Mouse (Mus musculus) cerebellum, postnatal 14 days (tissue): Measurements from ENCODE around the gene Prkce.

ENCODE experiments used
- DNase-seq, 2 experiments: peaks; one replicate each; pipeline ENCODE4 v3.0.0; 2021; ENCODE audit warnings: mixed read lengths in 2 of 2

The Prkce gene

DNA sequence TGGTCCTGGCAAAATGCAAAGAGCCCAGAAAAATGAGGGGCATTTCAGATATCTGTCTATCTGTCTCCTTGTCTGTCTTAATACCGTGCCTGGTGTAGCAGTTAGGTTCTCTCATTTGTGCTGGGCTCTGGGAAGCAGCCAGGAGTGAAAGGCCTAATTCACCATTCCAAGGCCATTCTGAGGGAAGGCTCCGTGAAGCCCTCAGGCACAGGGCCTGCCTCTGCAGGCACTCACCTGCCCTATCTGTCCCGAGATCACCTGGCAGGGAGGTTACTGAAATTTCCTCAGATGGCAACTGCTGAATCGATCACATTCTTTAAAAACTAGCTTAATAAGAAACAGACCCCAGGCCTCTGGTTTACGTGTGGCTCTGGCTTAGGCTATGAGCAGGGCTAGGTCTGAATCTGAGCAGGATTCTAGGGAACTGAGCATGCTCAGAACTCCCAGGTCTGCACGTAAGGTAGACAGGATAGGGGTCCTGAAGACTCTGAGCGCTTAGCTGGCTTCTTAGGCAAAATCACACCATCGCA lies 326.4 kb downstream of the Prkce start:
- DNase-seq = no peak

DNA sequence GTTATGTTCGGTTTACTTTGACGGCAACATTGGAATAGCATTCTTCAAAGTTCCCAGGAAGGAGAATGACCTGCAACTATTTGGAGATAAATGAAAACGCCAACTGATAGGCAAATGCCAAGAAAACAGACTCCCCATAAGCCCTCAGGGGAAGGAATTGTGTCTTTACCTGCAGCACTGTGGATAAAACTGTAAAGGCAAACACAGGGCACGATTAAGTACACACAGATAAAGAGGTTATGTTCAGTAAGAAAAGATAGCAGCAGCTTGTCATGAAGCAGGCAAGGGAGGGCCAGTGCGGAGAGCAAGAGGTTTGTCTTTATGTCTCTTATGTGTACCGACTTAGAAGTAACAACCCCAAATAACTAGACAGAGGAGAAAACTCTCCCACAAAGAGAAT lies 326.9 kb downstream of the Prkce start:
- no peak for DNase-seq

DNA sequence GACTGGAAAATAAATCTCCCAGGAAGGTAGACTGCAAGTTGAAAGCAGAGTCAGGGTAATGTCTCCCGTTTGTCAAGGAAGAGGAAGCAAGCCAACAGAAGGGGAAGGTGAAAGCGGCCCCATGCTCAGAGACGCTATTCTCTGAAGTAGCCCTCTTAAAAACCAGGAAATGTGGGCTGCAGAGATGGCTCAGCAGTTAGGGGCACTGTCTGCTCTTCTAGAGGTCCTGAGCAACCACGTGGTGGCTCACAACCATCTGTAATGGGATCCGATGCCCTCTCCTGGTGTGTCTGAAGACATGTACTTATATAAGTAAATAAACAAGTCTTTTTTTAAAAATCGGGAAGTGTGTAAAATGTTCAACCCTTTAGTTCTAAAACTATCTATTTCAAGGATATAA lies 327.3 kb downstream of the Prkce start:
- no peak for DNase-seq

DNA sequence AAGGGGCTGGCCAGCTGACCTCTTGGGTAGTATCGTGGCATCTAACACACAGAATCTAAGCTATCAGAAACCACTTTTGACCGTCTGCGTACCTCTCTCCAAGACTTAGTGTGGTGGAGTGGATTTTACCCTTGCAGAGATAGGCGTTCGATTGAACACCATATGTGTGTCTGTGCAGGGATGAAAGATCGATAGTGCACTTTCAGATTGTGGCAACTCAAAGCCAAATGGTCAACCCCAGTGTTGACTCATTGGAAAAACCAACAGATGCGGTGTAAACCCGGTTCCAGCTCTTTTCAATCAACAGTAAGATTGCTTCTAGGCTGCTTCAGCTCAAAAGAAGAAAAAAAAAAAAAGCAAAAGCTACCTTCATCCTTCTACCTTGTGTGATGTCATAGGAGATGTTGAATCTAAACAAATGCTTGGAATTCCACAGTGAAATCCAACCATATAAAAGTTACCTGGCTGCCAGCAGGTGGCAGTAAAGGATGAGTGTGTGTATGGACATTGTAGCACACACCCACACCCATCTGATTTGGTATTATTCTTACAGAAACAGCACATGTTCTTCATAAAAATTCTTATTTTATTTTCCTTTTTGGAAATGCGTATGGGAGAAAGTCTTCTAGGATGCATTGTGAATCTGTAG lies 328.7 kb downstream of the Prkce start:
- DNase-seq = peak; percentile 71 to 74

DNA sequence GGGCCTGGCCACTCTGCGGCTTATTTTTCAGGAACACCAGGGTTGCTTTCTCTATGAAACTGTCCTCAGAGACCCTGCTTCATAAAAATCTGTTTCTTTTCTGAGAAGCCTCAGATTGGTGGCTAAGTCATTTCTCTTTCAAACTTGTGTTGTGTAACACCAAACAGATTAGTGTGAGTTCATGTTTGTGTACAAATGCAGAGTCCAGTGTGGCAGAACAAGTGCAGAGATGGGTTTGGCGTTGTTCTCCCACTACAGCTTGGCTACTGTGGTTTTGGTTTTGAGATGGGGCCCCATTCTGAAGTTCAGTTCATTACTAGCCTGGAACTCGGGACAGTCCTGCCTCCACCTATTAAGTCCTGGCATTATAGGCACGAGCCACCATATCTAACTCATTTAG lies 329.7 kb downstream of the Prkce start:
- DNase-seq = no peak

DNA sequence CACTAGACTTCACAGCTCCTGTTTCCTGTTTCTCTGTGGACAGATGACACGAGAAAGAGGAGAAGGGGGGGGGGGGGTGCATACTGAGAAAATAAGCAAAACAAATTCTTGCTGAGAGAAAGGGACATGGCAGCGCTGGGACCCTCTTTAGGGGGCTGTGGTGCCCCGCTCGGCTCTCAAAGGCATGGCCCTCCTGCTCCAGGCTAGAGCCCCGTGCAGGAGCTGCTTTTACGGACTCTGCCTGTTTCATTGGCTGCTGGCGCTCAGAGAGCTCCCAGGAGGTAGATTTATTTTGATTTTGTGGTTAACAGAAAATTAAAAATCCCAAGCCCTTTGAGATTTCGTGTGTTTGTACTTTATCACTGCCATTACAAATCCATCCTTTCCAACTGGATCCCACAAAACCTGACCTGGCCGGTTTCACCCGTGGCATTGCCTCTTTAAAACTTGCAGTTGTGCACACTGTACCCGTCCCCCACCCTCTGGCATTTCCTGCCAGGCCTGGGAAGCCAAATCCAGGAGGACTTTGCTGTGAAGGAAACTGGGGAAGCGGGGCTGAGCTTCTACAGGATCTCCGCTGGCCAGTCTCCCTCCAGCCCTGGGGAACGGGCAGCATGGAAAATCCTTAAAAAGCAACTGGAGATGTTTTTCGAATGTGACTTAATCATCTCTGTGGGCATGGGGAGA lies 331.9 kb downstream of the Prkce start:
- no peak for DNase-seq

DNA sequence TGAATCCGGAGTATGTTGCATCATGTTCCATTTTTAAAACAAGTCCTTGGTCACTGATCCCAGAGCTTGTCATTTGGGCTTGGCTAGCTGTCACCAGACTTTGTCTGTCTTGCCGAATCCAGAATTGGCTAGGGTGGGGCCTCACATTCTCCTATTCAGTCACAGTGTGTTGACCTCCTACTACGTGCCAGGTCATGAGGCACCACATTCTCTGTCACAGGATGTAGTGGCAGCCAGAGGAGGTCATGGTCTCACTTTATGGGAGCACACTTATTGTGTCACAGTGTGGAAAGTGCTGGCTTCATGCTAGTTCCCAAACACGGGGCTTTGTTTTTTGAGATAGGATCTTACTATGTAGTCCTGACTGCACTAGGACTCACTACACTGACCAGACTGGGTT lies 333.8 kb downstream of the Prkce start:
- DNase-seq = no peak

DNA sequence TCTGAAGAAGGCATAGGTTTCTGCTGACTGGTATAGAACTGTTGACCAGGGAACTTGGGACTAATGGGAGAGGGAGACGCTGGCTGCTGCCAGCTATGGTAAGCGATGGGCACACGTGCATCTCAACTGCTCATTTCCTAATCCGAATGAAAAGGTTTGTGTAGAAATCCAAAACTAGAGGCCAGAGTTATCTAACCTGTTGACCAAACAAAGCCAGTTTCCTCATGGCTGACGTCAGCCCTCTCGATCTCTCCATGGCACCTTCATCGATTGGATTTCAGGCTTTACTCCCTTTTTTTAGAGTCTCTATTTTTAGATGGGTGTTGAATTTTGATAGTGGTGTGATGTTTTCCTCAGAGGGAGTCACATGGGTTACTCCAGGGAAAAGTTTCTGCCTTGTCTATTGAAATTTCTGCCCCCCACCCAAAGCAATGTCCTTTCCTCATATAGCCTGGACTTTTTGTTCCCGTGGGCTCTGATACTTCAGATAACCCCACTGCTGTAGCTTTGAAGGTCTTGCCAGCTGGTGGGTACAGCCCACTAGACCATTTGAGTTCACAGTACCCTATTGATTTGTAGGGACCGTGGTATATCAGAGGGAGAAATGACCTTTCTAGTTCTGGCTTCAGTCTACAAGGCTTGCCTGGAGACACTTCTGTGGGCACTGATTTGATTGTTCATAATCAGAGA lies 335.8 kb downstream of the Prkce start:
- no peak for DNase-seq

DNA sequence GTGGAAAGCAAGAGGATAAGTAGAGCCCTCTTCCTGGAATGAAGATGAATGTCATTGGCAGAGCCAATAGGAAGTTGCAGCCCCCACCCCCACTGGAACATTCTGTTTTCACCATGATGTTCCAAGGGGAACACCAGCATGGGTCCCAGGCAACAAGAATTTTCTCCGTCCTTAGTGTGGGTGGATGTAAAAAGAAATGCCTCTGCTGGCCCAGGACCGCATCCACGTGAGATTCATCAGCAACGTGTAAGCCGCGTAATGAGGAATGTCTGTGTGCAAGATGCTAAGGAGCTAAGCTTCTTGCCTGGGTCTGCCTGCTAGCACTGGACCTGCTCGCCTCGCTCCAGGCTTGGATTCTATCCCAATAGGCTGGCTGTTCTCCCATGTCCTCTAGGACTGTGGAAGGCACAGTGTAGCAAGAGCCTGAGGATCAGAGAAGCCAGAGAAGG lies 337.6 kb downstream of the Prkce start, which contains the start of gene Gm10309:
Gm10309 (minus strand) TSS at position 50 of the 449 bp plus-strand sequence.
- DNase-seq = peak; percentile 94

DNA sequence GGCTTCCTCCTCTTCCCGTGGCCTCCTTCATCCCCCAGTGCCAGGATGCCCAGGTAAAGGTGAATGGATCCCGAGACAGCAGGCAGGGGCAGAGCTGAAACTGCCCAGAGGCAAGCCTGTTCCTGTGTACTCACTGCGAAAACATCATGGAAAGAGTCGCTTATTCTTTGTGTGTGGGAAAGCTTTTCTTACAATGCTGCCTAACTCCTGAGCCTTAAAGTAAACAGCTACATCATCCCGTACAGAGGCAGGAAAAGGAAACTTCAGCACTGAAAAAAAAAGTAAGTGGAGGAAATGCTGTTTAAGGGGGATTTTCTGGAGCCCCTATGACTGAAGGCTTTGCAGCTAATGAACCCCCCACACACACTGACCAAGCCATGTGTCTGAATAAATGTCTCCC lies 339.3 kb downstream of the Prkce start:
- no peak for DNase-seq

DNA sequence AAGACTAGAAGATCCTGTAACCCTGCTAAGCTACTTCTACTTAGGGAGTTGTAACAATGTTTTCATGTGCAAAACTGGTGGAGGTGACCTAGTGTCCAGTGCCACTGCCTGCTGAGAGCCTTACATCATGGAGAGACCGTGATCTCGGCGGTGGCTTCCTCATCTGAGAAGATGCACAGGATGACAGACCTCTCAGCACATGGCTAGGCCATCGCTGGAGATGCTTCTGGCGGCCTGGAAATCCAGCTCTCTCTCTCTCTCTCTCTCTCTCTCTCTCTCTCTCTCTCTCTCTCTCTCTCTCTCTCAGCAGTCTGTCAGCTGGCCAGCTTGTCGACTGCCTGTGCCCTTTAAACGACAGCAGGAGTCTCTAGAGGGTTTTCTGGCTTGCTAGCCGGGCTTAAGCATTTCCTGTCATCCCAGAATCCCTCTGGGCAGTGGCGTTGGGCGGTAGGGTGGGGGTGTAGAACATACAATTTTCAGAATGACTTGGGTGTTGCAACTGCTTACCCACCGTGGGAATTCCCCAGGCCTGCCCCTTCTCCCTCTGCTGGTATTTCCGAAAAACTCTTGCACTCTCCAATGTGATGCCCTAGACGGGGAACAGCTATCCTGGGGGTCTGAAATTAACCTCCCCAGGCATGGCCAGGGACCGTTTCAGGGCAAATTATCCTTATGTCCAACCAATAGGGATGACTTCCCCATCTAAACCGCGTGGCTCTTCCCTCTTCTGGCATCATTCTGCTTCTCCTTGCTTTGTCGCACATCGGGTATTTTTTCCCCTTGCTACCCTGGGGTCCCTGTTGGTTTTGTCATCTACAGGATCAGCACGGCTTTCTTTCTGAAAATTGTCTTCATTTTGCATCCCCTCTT lies 340.0 kb downstream of the Prkce start:
- DNase-seq = peak in 1 of 2 experiments; percentile 33

DNA sequence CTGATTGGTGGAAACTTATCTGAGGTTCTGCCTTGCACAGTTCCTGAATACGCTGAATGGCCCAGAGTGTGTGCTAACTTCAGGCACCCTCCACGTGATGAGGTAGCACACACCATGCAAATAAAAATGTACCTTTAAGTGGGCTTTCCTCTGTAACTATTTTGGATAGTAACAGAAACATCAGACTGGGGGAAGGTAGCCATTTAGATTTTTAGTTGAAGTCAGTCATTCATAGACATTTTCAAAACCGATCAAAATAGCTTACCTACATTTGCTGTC lies 340.6 kb downstream of the Prkce start:
- no peak for DNase-seq

DNA sequence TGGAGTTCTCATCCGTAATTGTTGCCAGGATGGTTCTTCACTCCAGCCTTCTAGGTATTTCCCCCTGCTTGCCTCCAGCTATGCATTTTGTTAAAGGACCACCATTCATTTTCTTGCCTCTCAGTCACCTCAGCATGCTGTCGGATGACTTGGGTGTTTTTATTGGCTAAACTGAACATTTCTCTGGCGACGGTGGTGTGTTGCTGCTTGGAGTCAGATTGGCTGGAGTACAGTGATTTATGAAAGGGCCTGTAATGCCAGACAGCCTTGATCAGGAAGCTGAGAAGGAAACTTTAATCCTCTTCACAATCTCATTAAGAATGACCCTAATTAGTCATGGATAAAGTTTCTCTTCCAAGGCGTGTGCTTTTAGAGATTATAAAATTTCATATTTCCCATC lies 342.3 kb downstream of the Prkce start:
- DNase-seq = no peak

DNA sequence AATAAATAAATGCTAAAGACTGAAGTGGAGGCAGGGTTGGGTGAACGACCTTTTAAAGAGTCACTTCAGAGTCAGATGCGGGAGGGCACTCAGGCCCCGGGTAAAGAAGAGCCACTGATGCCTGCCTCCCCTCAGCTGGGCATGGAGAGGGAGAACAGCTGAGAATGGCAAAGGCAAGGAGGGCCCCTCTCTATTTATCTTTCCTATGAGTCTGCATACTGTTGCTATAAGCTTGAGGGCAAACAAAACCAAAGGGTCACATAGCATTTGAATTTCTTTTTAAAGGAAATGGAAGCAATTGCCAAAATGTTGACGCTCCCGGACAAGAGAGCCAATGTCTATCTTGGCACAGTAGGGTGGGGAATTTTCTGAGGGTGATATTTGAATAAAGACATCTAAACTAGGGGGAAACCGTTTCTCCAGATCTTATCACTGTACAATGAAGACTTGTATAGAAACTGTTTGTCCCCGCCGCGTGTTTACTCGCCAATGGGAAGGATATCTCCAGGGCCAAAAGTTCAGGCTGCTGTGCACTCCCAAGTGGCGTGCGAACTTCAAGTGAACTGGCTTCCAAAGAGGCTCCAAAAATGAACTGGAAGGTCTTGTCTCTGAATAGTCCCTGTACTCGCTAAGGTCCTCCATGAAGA lies 347.5 kb downstream of the Prkce start:
- no peak for DNase-seq

DNA sequence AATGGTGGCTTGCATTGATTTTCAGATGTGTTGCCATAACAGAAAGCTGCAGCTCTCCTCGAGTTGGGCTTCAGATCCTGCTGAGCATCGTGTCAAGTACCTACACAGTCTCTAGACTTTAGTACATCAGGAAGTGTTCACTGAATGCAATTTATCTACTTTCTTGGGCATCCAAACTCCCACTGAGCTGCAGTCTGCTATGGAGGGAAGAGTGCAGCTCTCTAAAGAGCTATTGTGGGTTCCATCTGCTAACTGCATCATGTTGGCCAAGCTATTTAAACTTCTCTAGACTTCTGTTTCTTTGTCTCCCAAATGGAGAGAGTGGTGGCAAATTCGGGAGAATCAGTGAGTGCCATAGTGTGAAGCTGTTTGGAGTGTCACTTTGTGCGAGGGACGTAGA lies 349.0 kb downstream of the Prkce start:
- peak in 1 of 2 experiments; percentile 28 for DNase-seq

DNA sequence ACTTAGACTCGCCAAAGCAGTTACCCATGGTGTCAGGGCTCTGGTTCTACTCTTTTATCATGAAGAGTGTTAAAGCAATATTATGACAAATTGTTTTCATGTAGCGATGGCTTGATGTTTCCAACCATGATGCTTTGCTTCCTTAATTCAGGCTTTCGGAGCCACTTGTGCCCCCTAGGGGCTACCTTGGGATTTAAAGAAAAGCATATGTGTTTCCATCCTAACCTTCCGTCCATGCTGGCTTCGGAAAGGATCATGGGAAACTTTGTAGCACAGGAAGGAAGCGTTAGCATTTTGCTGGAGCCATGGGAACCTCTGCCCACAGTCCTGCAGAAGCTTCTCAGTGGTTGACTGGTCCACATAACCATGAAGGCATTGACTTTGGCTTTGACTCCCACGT lies 351.0 kb downstream of the Prkce start:
- DNase-seq = no peak

DNA sequence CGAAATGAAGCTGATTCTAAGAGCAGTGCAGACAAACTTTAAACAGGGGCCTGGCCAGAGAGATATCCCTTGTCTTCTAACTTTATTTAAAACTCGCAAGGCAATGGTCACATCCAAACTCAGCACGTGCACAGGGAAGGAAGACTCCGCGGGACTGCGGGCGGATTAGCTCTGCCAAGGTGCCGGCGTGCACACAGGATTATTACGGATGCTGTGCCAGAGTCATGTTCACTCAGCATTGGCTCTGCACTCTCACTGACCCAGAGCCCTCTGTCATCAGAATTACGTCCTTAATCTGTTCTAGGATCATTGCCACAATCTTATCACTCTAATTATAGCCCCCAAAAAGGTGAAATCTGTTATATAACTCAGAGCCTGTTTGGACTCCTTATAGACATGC lies 353.7 kb downstream of the Prkce start:
- DNase-seq = peak; percentile 64 to 79

DNA sequence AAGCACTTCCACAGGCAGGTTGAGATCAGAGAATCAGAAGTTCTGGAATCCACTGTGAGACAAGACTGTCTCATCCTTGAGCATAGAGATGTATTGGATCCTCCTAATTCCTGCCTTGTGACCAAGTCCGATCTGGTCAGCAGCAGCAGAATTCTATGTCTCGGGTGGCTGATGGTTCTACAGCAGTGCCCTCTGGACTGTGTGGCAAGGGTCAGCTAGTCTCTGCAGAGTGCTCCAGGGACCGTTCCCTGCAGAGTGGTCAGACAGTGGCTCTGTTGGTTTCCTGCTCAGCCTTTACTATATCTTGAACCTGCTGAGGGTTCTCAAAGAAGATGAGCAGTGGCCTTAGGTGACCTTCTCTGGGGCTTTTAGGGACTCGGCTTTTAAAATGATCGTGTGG lies 355.1 kb downstream of the Prkce start:
- DNase-seq = no peak

DNA sequence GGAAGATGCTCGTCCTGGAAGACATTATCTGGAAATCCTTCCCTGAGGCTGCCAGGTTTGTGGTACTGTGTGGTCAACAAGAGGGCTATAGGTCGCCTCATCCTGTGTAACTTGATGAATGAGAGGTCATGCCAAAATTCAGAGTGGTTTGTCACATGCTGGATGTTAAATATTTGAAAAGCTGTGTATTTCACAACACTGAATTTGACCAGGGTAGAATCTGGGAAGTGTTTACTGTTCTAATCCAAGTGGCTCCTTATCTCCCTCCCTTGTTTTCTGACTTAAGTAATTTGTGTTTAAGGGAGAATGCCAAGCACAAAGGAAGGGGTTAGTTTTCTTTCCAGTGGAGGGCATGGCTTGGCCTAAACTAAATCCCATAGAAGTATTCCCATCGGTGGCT lies 355.8 kb downstream of the Prkce start:
- DNase-seq = no peak

DNA sequence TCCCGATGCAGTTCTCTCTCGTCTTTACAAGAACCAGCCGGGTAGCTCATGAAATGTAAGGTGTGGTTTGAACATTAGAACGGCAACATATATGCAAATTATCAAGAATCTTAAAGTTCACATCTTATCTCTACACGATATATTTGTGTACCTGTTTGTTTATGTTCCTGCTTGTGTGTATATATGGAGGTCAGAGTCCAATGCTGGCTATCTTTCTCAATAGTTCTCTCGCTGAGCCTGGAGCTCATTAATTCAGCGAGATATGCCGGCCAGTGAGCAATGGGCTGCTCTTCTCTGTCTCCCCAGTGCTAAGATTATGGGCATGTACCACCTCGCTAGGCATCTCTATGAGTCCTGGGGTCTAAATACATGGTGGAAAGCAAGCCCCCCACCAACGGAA lies 356.3 kb downstream of the Prkce start:
- no peak for DNase-seq

DNA sequence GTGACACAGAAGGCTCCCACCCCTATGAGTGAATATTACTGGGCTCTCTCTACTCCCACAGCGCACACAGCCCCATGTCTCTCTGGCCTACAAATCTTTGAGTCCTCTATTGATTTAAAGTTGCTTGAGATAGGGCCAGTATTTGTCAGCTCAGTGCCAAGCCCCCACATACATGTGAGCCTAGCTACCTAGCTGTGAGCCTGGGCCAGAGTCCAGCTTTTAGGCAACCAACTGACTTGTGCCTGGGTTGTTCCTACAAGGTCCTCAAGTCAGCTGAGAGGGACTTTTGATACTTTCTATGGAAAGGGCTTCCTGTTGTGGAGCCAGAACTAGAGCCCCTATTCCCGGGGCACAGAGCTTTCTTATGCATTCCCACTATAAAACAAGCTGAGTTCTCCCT lies 357.5 kb downstream of the Prkce start:
- peak in 1 of 2 experiments; percentile 41 for DNase-seq

DNA sequence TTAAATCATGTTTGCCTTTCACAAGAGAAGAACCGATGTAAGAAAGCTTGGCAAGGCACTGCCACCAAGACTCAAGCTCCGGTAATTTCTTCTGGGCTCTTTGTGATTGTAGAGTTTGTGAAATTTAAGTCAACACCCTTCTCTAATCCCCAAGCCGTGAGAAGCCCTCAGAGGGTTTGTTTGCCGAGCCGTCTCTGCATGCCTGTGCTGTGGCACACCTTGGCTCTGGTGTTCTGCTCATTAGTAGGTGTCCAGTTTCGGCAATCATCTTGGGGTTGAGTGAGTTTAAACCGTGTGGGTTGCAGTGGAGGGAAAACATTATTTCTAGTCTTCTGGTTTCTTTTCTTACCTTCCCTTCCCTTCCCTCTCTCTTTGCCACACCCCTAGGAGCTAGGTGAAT lies 358.4 kb downstream of the Prkce start:
- no peak for DNase-seq

DNA sequence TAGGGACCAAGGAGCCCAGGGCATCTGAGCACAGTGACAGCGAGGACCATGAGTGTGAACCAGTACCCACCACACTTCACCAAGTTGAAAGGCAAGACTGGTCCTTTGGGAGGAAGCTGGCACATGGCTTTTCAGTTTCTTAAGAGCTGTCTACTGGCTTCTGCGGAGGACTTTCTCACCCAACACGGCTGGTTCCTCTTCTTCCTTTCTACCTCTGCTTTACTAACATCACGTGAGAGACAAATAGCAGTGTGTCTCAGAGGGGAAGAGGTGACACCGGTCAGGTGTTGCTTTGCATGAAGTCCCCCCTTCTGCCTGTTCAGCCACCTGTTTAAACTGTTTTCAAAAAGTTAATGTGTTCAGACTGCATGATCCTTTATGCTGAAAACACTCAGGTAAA lies 359.7 kb downstream of the Prkce start:
- DNase-seq = no peak
